Mouse (Mus musculus) ES-Bruce4 (cell line): ENCODE measurements around the gene Cpn1. TPM values are rescaled to one million over a fixed set of nuclear protein-coding genes. Genes with fewer than 3 reads are reported as not detected.

Experiments
- H3K27ac ChIP-seq: 2 replicates; pipeline ENCODE4 v1.5.1; 2012; ENCODE audit warnings: low read length, inconsistent platforms; ENCODE audit not compliant: insufficient read depth
- H3K27me3 ChIP-seq: 2 replicates; pipeline ENCODE4 v1.6.1; 2012; ENCODE audit warnings: mild to moderate bottlenecking, low read length, inconsistent platforms; ENCODE audit not compliant: control insufficient read depth, poor library complexity, insufficient read depth, severe bottlenecking
- H3K36me3 ChIP-seq: 2 replicates; pipeline ENCODE4 v1.6.1; 2012; ENCODE audit warnings: inconsistent platforms, mild to moderate bottlenecking, low read length, moderate library complexity; ENCODE audit not compliant: control insufficient read depth, poor library complexity, insufficient read depth, severe bottlenecking
- H3K4me1 ChIP-seq: one replicate; pipeline ENCODE4 v1.8.1; 2011; ENCODE audit warnings: low read length; ENCODE audit not compliant: control insufficient read depth, insufficient read depth
- H3K4me3 ChIP-seq: 2 replicates; pipeline ENCODE4 v1.5.1; 2011; ENCODE audit warnings: low read depth, mild to moderate bottlenecking, low read length
- H3K9ac ChIP-seq: 2 replicates; pipeline ENCODE4 v1.6.1; 2012; ENCODE audit warnings: low read depth, mild to moderate bottlenecking, inconsistent platforms; ENCODE audit not compliant: poor library complexity, severe bottlenecking
- H3K9me3 ChIP-seq: replicated peaks from 2 replicates; pipeline ENCODE4 v1.6.1; 2012; ENCODE audit warnings: mild to moderate bottlenecking, low read length, inconsistent platforms; ENCODE audit not compliant: control insufficient read depth, poor library complexity, insufficient read depth, severe bottlenecking
- CTCF ChIP-seq: IDR thresholded peaks from one replicate; pipeline ENCODE4 v1.8.1; 2011; ENCODE audit warnings: low read depth, low read length
- EP300 ChIP-seq: IDR thresholded peaks from 2 replicates; pipeline ENCODE4 v1.6.1; 2011; ENCODE audit warnings: low read depth, low read length; ENCODE audit not compliant: insufficient read depth
- POLR2A ChIP-seq: IDR thresholded peaks from one replicate; pipeline ENCODE4 v1.8.1; 2011; ENCODE audit warnings: low read length; ENCODE audit not compliant: insufficient read depth
- polyA plus RNA-seq: library from polyadenylated mRNA; stranded (reverse); fragments of >200 nt; gene quantifications from 2 replicates; pipeline ENCODE4 v1.2.4, GENCODE M21; 2011; ENCODE audit warnings: low read depth; ENCODE audit not compliant: missing spikeins, insufficient read depth, insufficient read length

The Cpn1 gene
- polyA plus RNA-seq, 1 experiment, result 1.2 TPM

DNA sequence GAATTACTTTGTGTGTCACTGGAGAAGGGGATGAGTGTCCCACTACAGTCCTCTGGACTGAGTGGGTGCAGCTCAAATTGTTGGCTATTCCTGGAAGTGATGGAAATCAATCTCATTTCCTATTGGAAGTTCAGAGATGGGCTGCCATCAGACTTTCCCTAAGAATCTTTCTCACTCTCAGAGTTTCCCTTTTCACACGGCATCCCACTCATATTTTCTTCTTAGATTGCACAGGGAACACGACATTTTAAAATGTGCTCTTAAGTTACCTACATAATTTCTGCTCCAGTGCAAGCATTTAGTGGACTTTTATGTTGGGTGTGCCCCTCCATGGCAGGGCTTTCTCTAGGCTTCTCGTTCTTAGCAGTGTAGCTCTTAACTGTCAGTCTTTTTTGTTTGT lies 8.6 kb downstream of the Cpn1 start:
- H3K27ac ChIP-seq, result no peak overlapping the region
- no peaks in the 10 kb centered on the region for H3K9me3 ChIP-seq
- H3K36me3 ChIP-seq, result no peaks in the 10 kb centered on the region
- H3K27me3 ChIP-seq, result no peaks in the 10 kb centered on the region
- TF ChIP-seq POLR2A (no peak), EP300 (no peak), CTCF (no peak)
- no peak overlapping the region for H3K9ac ChIP-seq
- H3K4me1 ChIP-seq, result no peaks in the 10 kb centered on the region
- no peak overlapping the region for H3K4me3 ChIP-seq

DNA sequence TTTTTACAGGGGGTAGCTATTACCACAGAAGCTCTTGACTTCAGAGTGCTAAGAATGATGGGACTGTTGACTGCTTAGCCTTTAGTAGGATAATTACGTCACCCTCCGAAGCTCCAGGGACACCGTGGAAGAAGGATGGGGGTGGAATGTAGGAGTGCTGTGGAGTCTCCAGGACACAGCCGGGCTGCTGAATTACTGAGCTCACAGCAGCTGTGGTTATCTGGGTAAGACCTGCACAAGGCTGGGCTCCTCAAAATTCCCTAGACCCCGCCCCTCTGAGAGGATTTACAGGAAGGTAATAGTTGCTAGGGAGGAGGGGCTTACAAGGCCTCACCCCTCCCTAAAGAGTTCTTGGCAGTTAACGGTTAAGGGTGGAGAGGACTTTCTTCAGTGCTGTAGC lies 9.7 kb downstream of the Cpn1 start:
- Histone ChIP-seq H3K9ac (no peak overlapping the region), H3K4me3 (no peak overlapping the region), H3K9me3 (no peaks in the 10 kb centered on the region), H3K36me3 (no peaks in the 10 kb centered on the region), H3K4me1 (no peaks in the 10 kb centered on the region), H3K27ac (no peak overlapping the region), H3K27me3 (no peaks in the 10 kb centered on the region)
- TF ChIP-seq POLR2A (no peak), EP300 (no peak), CTCF (no peak)

DNA sequence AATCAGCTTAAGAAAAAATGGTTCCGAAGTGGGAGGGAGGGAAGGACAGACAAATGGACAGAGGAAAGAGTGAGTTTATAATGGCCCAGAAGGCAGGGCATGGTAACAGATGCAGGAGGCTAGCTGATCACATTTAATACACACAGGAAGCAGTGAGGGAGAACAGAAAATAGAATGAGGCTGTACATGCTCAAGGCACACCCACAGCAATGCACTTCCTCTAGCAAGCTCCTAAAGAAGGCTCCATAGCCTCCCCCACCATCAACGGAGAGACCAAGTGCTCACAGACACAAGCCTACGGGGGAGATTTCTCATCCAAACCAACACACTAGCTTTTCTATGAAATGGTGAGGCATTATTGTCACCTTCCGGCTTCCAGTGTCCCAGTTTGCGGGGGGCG lies 12.1 kb downstream of the Cpn1 start:
- no peak overlapping the region for H3K4me3 ChIP-seq
- H3K4me1 ChIP-seq, result no peaks in the 10 kb centered on the region
- H3K27ac ChIP-seq, result no peak overlapping the region
- H3K9ac ChIP-seq, result no peak overlapping the region
- no peak for TF ChIP-seq CTCF
- no peak for TF ChIP-seq POLR2A
- no peak for TF ChIP-seq EP300
- H3K27me3 ChIP-seq, result no peaks in the 10 kb centered on the region
- H3K36me3 ChIP-seq, result no peaks in the 10 kb centered on the region
- H3K9me3 ChIP-seq, result no peaks in the 10 kb centered on the region

DNA sequence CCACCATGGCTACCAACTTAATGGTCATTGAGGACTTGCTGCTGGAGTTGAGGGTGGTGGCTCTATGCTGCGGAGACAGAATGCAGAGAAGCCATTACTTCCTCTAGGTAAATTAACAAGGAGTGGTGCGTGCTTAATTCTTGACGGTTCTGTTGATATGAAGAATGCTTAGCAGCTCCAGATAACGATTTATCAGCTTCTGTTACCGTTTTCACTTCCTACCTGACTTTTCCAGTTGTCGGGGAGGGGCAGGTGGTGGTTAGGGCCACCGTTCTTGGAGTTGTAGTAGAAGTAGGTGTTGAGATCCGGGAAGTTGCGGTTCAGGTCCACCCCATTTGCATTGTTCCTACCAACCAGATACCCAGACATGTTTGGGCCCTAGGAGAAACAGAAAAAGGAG lies 12.6 kb downstream of the Cpn1 start:
- Histone ChIP-seq H3K4me3 (no peak overlapping the region), H3K9me3 (no peaks in the 10 kb centered on the region), H3K9ac (no peak overlapping the region), H3K27ac (no peak overlapping the region), H3K36me3 (no peaks in the 10 kb centered on the region), H3K27me3 (no peaks in the 10 kb centered on the region), H3K4me1 (no peaks in the 10 kb centered on the region)
- TF ChIP-seq EP300, result no peak
- TF ChIP-seq POLR2A, result no peak

DNA sequence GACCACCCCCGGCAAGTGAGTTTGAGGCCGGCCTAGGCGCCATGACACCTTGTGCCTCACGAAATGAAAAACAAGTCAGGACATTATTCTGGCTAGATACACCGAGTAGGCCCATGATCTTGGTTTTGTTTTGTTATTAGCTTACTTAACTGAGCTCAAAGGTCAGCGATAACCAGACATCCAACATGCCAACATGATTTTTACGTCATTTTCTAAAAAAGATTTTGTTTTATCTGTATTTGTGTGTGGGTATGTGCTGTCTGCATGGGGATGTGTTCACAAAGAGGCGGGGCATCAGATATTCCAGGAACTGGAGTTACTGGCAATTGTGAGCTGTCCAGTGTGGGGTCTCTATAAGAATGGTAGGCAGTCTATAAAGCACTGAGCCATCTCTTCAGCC lies 14.2 kb downstream of the Cpn1 start:
- Histone ChIP-seq H3K9ac (no peak overlapping the region), H3K9me3 (no peaks in the 10 kb centered on the region), H3K36me3 (no peaks in the 10 kb centered on the region), H3K4me3 (no peak overlapping the region), H3K4me1 (no peaks in the 10 kb centered on the region), H3K27ac (no peak overlapping the region), H3K27me3 (no peaks in the 10 kb centered on the region)
- no peak for TF ChIP-seq CTCF
- no peak for TF ChIP-seq EP300
- no peak for TF ChIP-seq POLR2A

DNA sequence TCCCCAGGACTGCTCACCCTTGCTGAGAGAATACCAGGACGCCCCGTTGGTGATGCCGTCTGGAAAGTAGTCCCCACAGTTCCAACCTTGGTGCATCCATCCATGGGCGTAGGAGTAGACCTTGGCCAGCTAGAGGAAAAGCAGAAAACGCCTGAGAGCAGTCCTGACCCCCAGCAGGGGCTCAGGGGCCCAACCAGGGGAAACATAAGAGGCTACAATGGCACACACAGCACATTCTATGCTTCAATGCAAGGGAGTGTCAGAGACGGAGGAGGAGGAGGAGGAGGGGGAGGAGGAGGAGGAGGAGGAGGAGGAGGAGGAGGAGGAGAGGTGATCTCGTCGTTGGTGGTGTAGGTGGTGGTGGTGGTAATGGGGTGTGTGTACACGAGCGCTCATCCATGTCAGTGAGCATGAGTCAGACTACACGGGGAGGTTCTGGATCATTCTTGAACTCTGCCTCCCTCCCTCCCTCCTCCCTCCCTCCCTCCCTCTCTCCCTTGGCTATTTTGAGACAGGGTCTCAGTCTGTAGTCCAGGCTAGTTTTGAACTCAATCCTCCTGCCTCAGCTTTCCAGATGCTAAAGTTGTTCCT lies 17.8 kb downstream of the Cpn1 start:
- Histone ChIP-seq H3K4me1 (no peaks in the 10 kb centered on the region), H3K4me3 (no peak overlapping the region), H3K27me3 (no peaks in the 10 kb centered on the region; the same call in 1 of the 2 replicates), H3K36me3 (no peaks in the 10 kb centered on the region), H3K9me3 (no peaks in the 10 kb centered on the region), H3K9ac (no peak overlapping the region), H3K27ac (no peak overlapping the region)
- TF ChIP-seq CTCF, result no peak
- TF ChIP-seq EP300, result no peak
- no peak for TF ChIP-seq POLR2A

DNA sequence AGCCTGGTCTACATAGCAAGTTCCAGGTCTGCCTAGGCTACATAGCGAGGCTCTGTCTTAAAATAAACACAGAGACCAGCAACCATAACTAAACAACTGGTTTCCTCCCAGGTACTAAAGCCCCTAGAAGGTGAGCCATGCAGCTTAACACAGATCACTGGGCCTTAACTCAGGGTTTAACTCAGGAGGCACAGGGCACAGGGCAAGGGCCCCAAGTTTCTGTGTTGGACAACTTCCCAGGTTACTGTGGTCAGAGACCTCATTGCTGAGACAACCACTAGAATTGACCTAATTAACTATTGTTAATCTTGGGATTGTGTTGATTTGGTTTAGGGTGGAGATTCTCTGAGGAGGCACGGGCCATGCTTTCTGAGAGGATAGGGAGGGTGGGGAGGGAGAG lies 19.9 kb downstream of the Cpn1 start:
- TF ChIP-seq POLR2A (no peak), EP300 (no peak), CTCF (no peak)
- no peaks in the 10 kb centered on the region for H3K9me3 ChIP-seq

More for the DNA sequence above, 19.9 kb downstream of the Cpn1 start:
- no peaks in the 10 kb centered on the region for H3K36me3 ChIP-seq
- no peak overlapping the region for H3K9ac ChIP-seq
- H3K27ac ChIP-seq, result no peak overlapping the region
- H3K4me3 ChIP-seq, result no peak overlapping the region
- H3K4me1 ChIP-seq, result no peaks in the 10 kb centered on the region
- H3K27me3 ChIP-seq, result no peaks in the 10 kb centered on the region; the same call in 1 of the 2 replicates
